Mouse (Mus musculus) megakaryocyte, adult 5-6 weeks (primary cell): Measurements from ENCODE around the gene Tdrd5. TPM values are rescaled to one million over a fixed set of nuclear protein-coding genes. Genes with fewer than 3 reads are reported as not detected.
"Not testable (repeated sequence)": the region's sequence is repeated elsewhere in the genome, so short reads cannot be mapped to it uniquely, and the experiment has no call there.

Source experiments
- ATAC-seq: 2 replicates; pipeline ENCODE4 v1.8.0; 2016; ENCODE audit warnings: mild to moderate bottlenecking, inconsistent platforms; ENCODE audit not compliant: poor library complexity, severe bottlenecking
- total RNA-seq, 2 experiments: library from RNA; stranded (forward) in 1 of 2; stranded (reverse) in 1 of 2; fragments of 153-499, 151-499 nt in 1 of 2; fragments of 221-1000, 200-1000 nt in 1 of 2; gene quantifications; 2 replicates each; pipeline versions ENCODE4 v1.2.3 to v1.2.4; 2015 to 2017

Tdrd5 gene
- total RNA-seq (2015): 0.18 TPM in 1 of 2 replicates, not detected in the other
- total RNA-seq (2017): not detected in 2 replicates

- ATAC-seq: no peak
These were observed at the start of gene Tdrd5 for GRCm38 (mm10) chr1:156302911-156303749. Gene Tdrd5, minus strand, starts transcription at chr1:156303664.

- ATAC-seq: no peak
These were observed 49.0 kb upstream of the Tdrd5 start for GRCm38 (mm10) chr1:156352466-156352865.

GRCm38 (mm10) chr1:156350441-156350840 is 47.0 kb upstream of the Tdrd5 start:
- no peak for ATAC-seq

- no peak for ATAC-seq
These were observed 45.6 kb upstream of the Tdrd5 start for GRCm38 (mm10) chr1:156349031-156349430.

GRCm38 (mm10) chr1:156345633-156346032 is 42.2 kb upstream of the Tdrd5 start:
- ATAC-seq: no peak

- no peak for ATAC-seq
These were observed 41.0 kb upstream of the Tdrd5 start for GRCm38 (mm10) chr1:156344433-156344832.

GRCm38 (mm10) chr1:156340847-156341246 is 37.4 kb upstream of the Tdrd5 start:
- no peak for ATAC-seq

- ATAC-seq: no peak
These were observed 19.7 kb upstream of the Tdrd5 start for GRCm38 (mm10) chr1:156323126-156323525.

- ATAC-seq: no peak
These were observed 7.2 kb upstream of the Tdrd5 start, which contains the start of gene Nphs2 for GRCm38 (mm10) chr1:156310630-156311029. Gene Nphs2, plus strand, starts transcription at chr1:156310727.

GRCm38 (mm10) chr1:156308595-156308994 is 5.1 kb upstream of the Tdrd5 start:
- no peak for ATAC-seq

GRCm38 (mm10) chr1:156290016-156290415 is 13.4 kb downstream of the Tdrd5 start:
- ATAC-seq: no peak

- ATAC-seq: not testable (repeated sequence)
These were observed 14.3 kb downstream of the Tdrd5 start for GRCm38 (mm10) chr1:156289222-156289587.

- no peak for ATAC-seq
These were observed 14.8 kb downstream of the Tdrd5 start for GRCm38 (mm10) chr1:156288556-156289221.

GRCm38 (mm10) chr1:156285541-156285896 is 17.9 kb downstream of the Tdrd5 start:
- no peak for ATAC-seq

GRCm38 (mm10) chr1:156284851-156285540 is 18.5 kb downstream of the Tdrd5 start:
- no peak for ATAC-seq

- ATAC-seq: no peak
These were observed 19.3 kb downstream of the Tdrd5 start for GRCm38 (mm10) chr1:156284207-156284606.

- ATAC-seq: no peak
These were observed 23.3 kb downstream of the Tdrd5 start for GRCm38 (mm10) chr1:156280131-156280530.

GRCm38 (mm10) chr1:156273647-156274046 is 29.8 kb downstream of the Tdrd5 start:
- ATAC-seq: no peak

- ATAC-seq: no peak
These were observed 31.8 kb downstream of the Tdrd5 start for GRCm38 (mm10) chr1:156271654-156272053.

GRCm38 (mm10) chr1:156270471-156270870 is 33.0 kb downstream of the Tdrd5 start:
- no peak for ATAC-seq

GRCm38 (mm10) chr1:156268546-156268945 is 34.9 kb downstream of the Tdrd5 start:
- not testable (repeated sequence) for ATAC-seq
